Mouse (Mus musculus) ES-E14 (cell line): Measurements from ENCODE around the gene Syt11. TPM values are rescaled to one million over a fixed set of nuclear protein-coding genes. Genes with fewer than 3 reads are reported as not detected.

Experiments
- DNase-seq: peaks from one replicate; pipeline ENCODE4 v3.0.0-alpha.2; 2013; ENCODE audit warnings: low read depth, low spot score
- H3K27ac ChIP-seq: 2 replicates; pipeline ENCODE4 v1.5.1; 2012; ENCODE audit warnings: low read depth, mild to moderate bottlenecking, low read length, moderate library complexity, mixed read lengths; ENCODE audit not compliant: poor library complexity, insufficient read depth, severe bottlenecking
- H3K36me3 ChIP-seq: 2 replicates; pipeline ENCODE4 v1.6.1; 2012; ENCODE audit warnings: mild to moderate bottlenecking, low read length, moderate library complexity, mixed read lengths; ENCODE audit not compliant: control insufficient read depth, poor library complexity, insufficient read depth, severe bottlenecking
- H3K4me1 ChIP-seq, 2 experiments: fragments of 150-350 bp in 1 of 2; sonication (generic) in 1 of 2; 2 replicates each; pipeline ENCODE4 v1.6.1; 2012; ENCODE audit warnings: low read length in 2 of 2, mild to moderate bottlenecking in 1 of 2, mixed read lengths in 1 of 2; ENCODE audit not compliant: control insufficient read depth in 2 of 2, insufficient read depth in 2 of 2, poor library complexity in 1 of 2
- H3K4me3 ChIP-seq, 2 experiments: fragments of 150-350 bp in 1 of 2; sonication (generic) in 1 of 2; 2 replicates each; pipeline ENCODE4 v1.5.1; 2012; ENCODE audit warnings: low read length in 2 of 2, low read depth in 1 of 2, mild to moderate bottlenecking in 1 of 2, mixed read lengths in 1 of 2; ENCODE audit not compliant: insufficient read depth in 1 of 2, poor library complexity in 1 of 2, severe bottlenecking in 1 of 2
- H3K9ac ChIP-seq: 2 replicates; pipeline ENCODE4 v1.6.1; 2012; ENCODE audit warnings: low read depth, mild to moderate bottlenecking, low read length, mixed read lengths; ENCODE audit not compliant: poor library complexity, insufficient read depth, severe bottlenecking
- H3K9me3 ChIP-seq: fragments of 150-350 bp; sonication (generic); 2 replicates; pipeline ENCODE4 v1.6.1; 2012; ENCODE audit warnings: low read depth, mild to moderate bottlenecking, low read length; ENCODE audit not compliant: control insufficient read depth, insufficient read depth
- CHD2 ChIP-seq: IDR thresholded peaks from 2 replicates; pipeline ENCODE4 v1.6.1; 2014; ENCODE audit warnings: mild to moderate bottlenecking, low read depth, low read length, inconsistent platforms
- in situ Hi-C, 2 experiments: fragments of 600-800 bp; cut with MboI; formaldehyde crosslinking; loops; one replicate each; pipeline ENCODE4 v1.15.1; 2025; ENCODE audit warnings: low sequenced_read_pairs in 2 of 2, inconsistent platforms in 1 of 2; ENCODE audit not compliant: unreplicated experiment in 2 of 2
- total RNA-seq: library from RNA; depleted of rRNA; stranded (reverse); fragments of 300-350 nt; gene quantifications from 2 replicates; pipeline ENCODE4 v1.2.3, GENCODE M21; 2012; rRNA removed

Gene Syt11
- total RNA-seq, 1 experiment, result 12.4 TPM

DNA sequence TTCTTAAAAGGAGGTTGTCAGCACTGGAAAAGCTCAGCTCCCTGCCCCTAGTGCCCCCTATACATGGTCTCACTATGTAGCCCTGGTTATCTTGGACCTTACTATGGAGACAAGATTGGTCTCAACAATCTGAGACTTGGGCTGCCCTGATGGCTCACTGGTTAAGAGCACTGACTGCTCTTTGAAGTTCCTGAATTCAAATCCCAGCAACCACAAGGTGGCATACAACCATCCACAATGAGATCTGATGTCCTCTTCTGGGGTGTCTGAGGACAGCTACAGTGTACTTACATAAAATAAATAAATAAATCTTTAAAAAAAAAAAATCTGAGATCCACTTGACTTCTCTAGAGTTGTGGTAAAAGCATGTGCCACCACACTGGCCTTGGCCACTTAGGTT, 79.4 kb downstream of the Syt11 start:
- H3K9me3 ChIP-seq, result no peaks in the 10 kb centered on the region
- H3K9ac ChIP-seq, result no peak overlapping the region
- no peak overlapping the region for H3K27ac ChIP-seq
- no peaks in the 10 kb centered on the region for H3K4me1 ChIP-seq
- DNase-seq, result no peak
- H3K36me3 ChIP-seq, result peaks cover 64% of the 10 kb centered on the region
- in situ Hi-C loops, result loop anchor here in 1 of 2 experiments (5.0 to 25.0 kb wide), 2 partner anchors 383 to 1342 kb away; no protein-coding TSS in a partner anchor
- no peak for TF ChIP-seq CHD2
- no peak overlapping the region for H3K4me3 ChIP-seq

Other genes starting within 250 kb of the Syt11 start
- gene Mex3a, start 242.8 kb downstream of the Syt11 start, total RNA-seq, result 24.9 and 29.8 TPM in 2 replicates
- gene Rab25, start 226.9 kb downstream of the Syt11 start, total RNA-seq, result 2.1 and 4.0 TPM in 2 replicates
- gene Lamtor2, start 222.1 kb downstream of the Syt11 start, total RNA-seq, result 108 and 112 TPM in 2 replicates
- gene Ubqln4, start 221.4 kb downstream of the Syt11 start, total RNA-seq, result 103 and 135 TPM in 2 replicates
- gene Ssr2, start 199.3 kb downstream of the Syt11 start, total RNA-seq, result 827 and 1,221 TPM in 2 replicates
- 50.8 and 80.0 TPM in 2 replicates for gene Arhgef2, start 169.2 kb downstream of the Syt11 start, total RNA-seq
- gene Rxfp4, start 122.0 kb downstream of the Syt11 start, total RNA-seq, result not detected in 2 replicates
- gene Khdc4, start 89.4 kb downstream of the Syt11 start, total RNA-seq, result 85.5 and 112 TPM in 2 replicates
- gene Rit1, start 58.3 kb downstream of the Syt11 start, total RNA-seq, result 10.7 and 18.3 TPM in 2 replicates
- gene Gon4l, start 60.1 kb upstream of the Syt11 start, total RNA-seq, result 56.3 and 58.0 TPM in 2 replicates
- gene Msto1, start 138.8 kb upstream of the Syt11 start, total RNA-seq, result 74.5 and 78.3 TPM in 2 replicates
- gene Ash1l, start 175.5 kb upstream of the Syt11 start, total RNA-seq, result 11.2 and 11.7 TPM in 2 replicates
- gene Dap3, start 176.0 kb upstream of the Syt11 start, total RNA-seq, result 168 and 185 TPM in 2 replicates